Mouse (Mus musculus) ES-E14 (cell line): ENCODE measurements around the gene Olfr371. TPM values are rescaled to one million over a fixed set of nuclear protein-coding genes. Genes with fewer than 3 reads are reported as not detected.

Experiments
- DNase-seq: peaks from one replicate; pipeline ENCODE4 v3.0.0-alpha.2; 2013; ENCODE audit warnings: low read depth, low spot score
- H3K27ac ChIP-seq: 2 replicates; pipeline ENCODE4 v1.5.1; 2012; ENCODE audit warnings: low read depth, mild to moderate bottlenecking, low read length, moderate library complexity, mixed read lengths; ENCODE audit not compliant: poor library complexity, insufficient read depth, severe bottlenecking
- H3K36me3 ChIP-seq: 2 replicates; pipeline ENCODE4 v1.6.1; 2012; ENCODE audit warnings: mild to moderate bottlenecking, low read length, moderate library complexity, mixed read lengths; ENCODE audit not compliant: control insufficient read depth, poor library complexity, insufficient read depth, severe bottlenecking
- H3K4me1 ChIP-seq, 2 experiments: fragments of 150-350 bp in 1 of 2; sonication (generic) in 1 of 2; 2 replicates each; pipeline ENCODE4 v1.6.1; 2012; ENCODE audit warnings: low read length in 2 of 2, mild to moderate bottlenecking in 1 of 2, mixed read lengths in 1 of 2; ENCODE audit not compliant: control insufficient read depth in 2 of 2, insufficient read depth in 2 of 2, poor library complexity in 1 of 2
- H3K4me3 ChIP-seq, 2 experiments: fragments of 150-350 bp in 1 of 2; sonication (generic) in 1 of 2; 2 replicates each; pipeline ENCODE4 v1.5.1; 2012; ENCODE audit warnings: low read length in 2 of 2, low read depth in 1 of 2, mild to moderate bottlenecking in 1 of 2, mixed read lengths in 1 of 2; ENCODE audit not compliant: insufficient read depth in 1 of 2, poor library complexity in 1 of 2, severe bottlenecking in 1 of 2
- H3K9ac ChIP-seq: 2 replicates; pipeline ENCODE4 v1.6.1; 2012; ENCODE audit warnings: low read depth, mild to moderate bottlenecking, low read length, mixed read lengths; ENCODE audit not compliant: poor library complexity, insufficient read depth, severe bottlenecking
- H3K9me3 ChIP-seq: fragments of 150-350 bp; sonication (generic); 2 replicates; pipeline ENCODE4 v1.6.1; 2012; ENCODE audit warnings: low read depth, mild to moderate bottlenecking, low read length; ENCODE audit not compliant: control insufficient read depth, insufficient read depth
- CHD2 ChIP-seq: IDR thresholded peaks from 2 replicates; pipeline ENCODE4 v1.6.1; 2014; ENCODE audit warnings: mild to moderate bottlenecking, low read depth, low read length, inconsistent platforms
- HCFC1 ChIP-seq: IDR thresholded peaks from 2 replicates; pipeline ENCODE4 v1.6.1; 2012; ENCODE audit warnings: low read length, inconsistent platforms, borderline replicate concordance; ENCODE audit not compliant: insufficient read depth
- MAFK ChIP-seq: IDR thresholded peaks from 2 replicates; pipeline ENCODE4 v1.6.1; 2014; ENCODE audit warnings: mild to moderate bottlenecking, low read depth, low read length, inconsistent platforms; ENCODE audit not compliant: insufficient read depth
- ZC3H11A ChIP-seq: IDR thresholded peaks from 2 replicates; pipeline ENCODE4 v1.6.1; 2012; ENCODE audit warnings: low read depth, mild to moderate bottlenecking, inconsistent platforms, low read length, borderline replicate concordance
- ZNF384 ChIP-seq: IDR thresholded peaks from 2 replicates; pipeline ENCODE4 v1.6.1; 2012; ENCODE audit warnings: low read depth, low read length, inconsistent platforms
- in situ Hi-C, 2 experiments: fragments of 600-800 bp; cut with MboI; formaldehyde crosslinking; loops; one replicate each; pipeline ENCODE4 v1.15.1; 2025; ENCODE audit warnings: low sequenced_read_pairs in 2 of 2, inconsistent platforms in 1 of 2; ENCODE audit not compliant: unreplicated experiment in 2 of 2
- total RNA-seq: library from RNA; depleted of rRNA; stranded (reverse); fragments of 300-350 nt; gene quantifications from 2 replicates; pipeline ENCODE4 v1.2.3, GENCODE M21; 2012; rRNA removed

The Olfr371 gene
- not detected in 2 replicates for total RNA-seq

- TF ChIP-seq HCFC1 (no peak), ZNF384 (no peak), ZC3H11A (no peak), CHD2 (no peak), MAFK (no peak)
- in situ Hi-C loops = no loop called here
Observed at GRCm38 (mm10) chr8:85225688-85226087, at the start of gene Olfr371. TSS of gene Olfr371 (plus strand) at chr8:85225988.

DNA sequence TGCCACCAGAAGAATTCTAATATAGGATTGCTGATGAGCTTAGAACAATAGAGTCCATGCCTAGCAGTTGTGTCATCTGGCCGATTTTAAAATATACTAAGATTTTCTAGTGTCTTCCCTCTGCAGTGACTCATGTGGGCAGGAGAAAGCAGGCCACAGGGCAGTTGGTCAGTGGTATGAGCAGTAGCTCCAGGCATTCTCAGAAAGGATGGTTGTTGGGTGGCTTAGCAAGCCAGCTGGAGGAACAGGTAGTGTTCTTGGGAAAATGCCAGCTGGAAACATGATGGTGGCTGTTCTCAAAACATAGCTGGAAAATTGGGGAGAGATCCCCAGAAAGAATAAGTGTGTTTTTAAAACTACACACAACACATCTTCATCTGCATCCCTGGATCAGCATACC is 33.4 kb upstream of the Olfr371 start:
- H3K9me3 ChIP-seq = no peaks in the 10 kb centered on the region
- H3K4me3 ChIP-seq = no peak overlapping the region
- H3K4me1 ChIP-seq = no peaks in the 10 kb centered on the region
- in situ Hi-C loops = no loop called here
- H3K36me3 ChIP-seq = no peaks in the 10 kb centered on the region
- no peak overlapping the region for H3K9ac ChIP-seq
- H3K27ac ChIP-seq = no peak overlapping the region
- no peak for DNase-seq
- TF ChIP-seq ZNF384 = no peak

More at GRCm38 (mm10) chr8:85225688-85226087, at the start of gene Olfr371:
- Histone ChIP-seq H3K9ac (no peak within 1 kb of the TSS), H3K36me3 (no peaks in the 10 kb centered on the region), H3K9me3 (no peaks in the 10 kb centered on the region), H3K4me3 (no peak within 1 kb of the TSS), H3K27ac (no peak within 1 kb of the TSS), H3K4me1 (no peaks in the 10 kb centered on the region)
- DNase-seq = no peak

DNA sequence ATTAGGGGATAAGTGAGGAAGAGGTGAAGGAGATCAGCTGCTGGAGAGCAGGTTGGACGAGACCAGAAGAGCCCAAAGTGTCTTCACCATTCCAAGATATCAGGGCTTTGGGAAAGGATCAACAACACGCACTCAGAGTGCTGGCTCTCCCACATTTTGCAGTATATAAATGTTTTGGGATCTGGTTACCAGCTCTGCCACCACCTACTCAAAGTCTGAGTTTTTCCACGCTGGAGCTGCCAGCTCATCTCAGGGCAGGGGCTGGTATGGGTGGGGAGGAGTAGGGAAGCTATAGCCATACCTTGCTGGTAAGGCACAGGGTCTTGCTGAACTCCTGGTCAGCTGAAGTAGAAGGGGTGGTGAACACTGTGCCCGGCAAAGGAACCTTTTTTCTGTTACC is 5.6 kb upstream of the Olfr371 start:
- DNase-seq = no peak
- Histone ChIP-seq H3K27ac (no peak overlapping the region), H3K36me3 (no peaks in the 10 kb centered on the region), H3K9ac (no peak overlapping the region), H3K4me1 (no peaks in the 10 kb centered on the region), H3K4me3 (no peak overlapping the region), H3K9me3 (no peaks in the 10 kb centered on the region)
- in situ Hi-C loops = no loop called here
- no peak for TF ChIP-seq HCFC1

GRCm38 (mm10) chr8:85220992-85221391 is 4.8 kb upstream of the Olfr371 start:
- in situ Hi-C loops = no loop called here
- DNase-seq = peak; percentile 12
- no peak overlapping the region for H3K4me3 ChIP-seq
- H3K36me3 ChIP-seq = no peaks in the 10 kb centered on the region
- H3K4me1 ChIP-seq = no peaks in the 10 kb centered on the region
- TF ChIP-seq HCFC1 (no peak), MAFK (peak; percentile 56; the same call in 1 of the 2 replicates)
- H3K9ac ChIP-seq = no peak overlapping the region
- H3K9me3 ChIP-seq = no peaks in the 10 kb centered on the region
- no peak overlapping the region for H3K27ac ChIP-seq

GRCm38 (mm10) chr8:85227297-85227696 is 1.5 kb downstream of the Olfr371 start:
- TF ChIP-seq MAFK (no peak), ZC3H11A (no peak), CHD2 (no peak), ZNF384 (no peak), HCFC1 (no peak)
- in situ Hi-C loops = no loop called here
- no peaks in the 10 kb centered on the region for H3K4me1 ChIP-seq

More at GRCm38 (mm10) chr8:85227297-85227696, 1.5 kb downstream of the Olfr371 start:
- H3K27ac ChIP-seq = no peak overlapping the region
- DNase-seq = no peak
- H3K9ac ChIP-seq = no peak overlapping the region
- no peaks in the 10 kb centered on the region for H3K9me3 ChIP-seq
- H3K4me3 ChIP-seq = no peak overlapping the region
- no peaks in the 10 kb centered on the region for H3K36me3 ChIP-seq

Other genes starting within 250 kb of the Olfr371 start
- 53.8 and 57.6 TPM in 2 replicates for gene Junb, start 247.3 kb upstream of the Olfr371 start, total RNA-seq
- gene Hook2, start 235.4 kb upstream of the Olfr371 start, total RNA-seq = 28.6 and 52.9 TPM in 2 replicates
- gene Best2, start 211.5 kb upstream of the Olfr371 start, total RNA-seq = 0.22 and 0.48 TPM in 2 replicates
- 237 and 266 TPM in 2 replicates for gene Asna1, start 200.7 kb upstream of the Olfr371 start, total RNA-seq
- gene Trir, start 199.2 kb upstream of the Olfr371 start, total RNA-seq = 161 and 181 TPM in 2 replicates
- gene Tnpo2, start 189.1 kb upstream of the Olfr371 start, total RNA-seq = 88.4 and 101 TPM in 2 replicates
- gene Fbxw9, start 165.9 kb upstream of the Olfr371 start, total RNA-seq = 49.3 and 86.0 TPM in 2 replicates
- gene Gm5741, start 158.0 kb upstream of the Olfr371 start, total RNA-seq = not detected in 2 replicates
- 54.1 and 63.1 TPM in 2 replicates for gene Dhps, start 154.2 kb upstream of the Olfr371 start, total RNA-seq
- 24.9 and 27.6 TPM in 2 replicates for gene Wdr83os, start 145.2 kb upstream of the Olfr371 start, total RNA-seq
- 26.4 and 32.6 TPM in 2 replicates for gene Wdr83, start 144.7 kb upstream of the Olfr371 start, total RNA-seq
- 40.2 and 78.2 TPM in 2 replicates for gene Man2b1, start 142.7 kb upstream of the Olfr371 start, total RNA-seq
- 0.58 and 1.0 TPM in 2 replicates for gene Zfp791, start 102.9 kb upstream of the Olfr371 start, total RNA-seq
- gene Cks1brt, start 74.1 kb upstream of the Olfr371 start, total RNA-seq = not detected in 2 replicates
- gene Orc6, start 73.6 kb downstream of the Olfr371 start, total RNA-seq = 60.7 and 105 TPM in 2 replicates
- 74.8 and 109 TPM in 2 replicates for gene Vps35, start 73.8 kb downstream of the Olfr371 start, total RNA-seq
- gene Mylk3, start 160.4 kb downstream of the Olfr371 start, total RNA-seq = 0.11 and 0.22 TPM in 2 replicates
- gene 4921524J17Rik, start 206.8 kb downstream of the Olfr371 start, total RNA-seq = 15.0 and 19.5 TPM in 2 replicates